Mouse (Mus musculus): Measurements from ENCODE around the gene Itgb2. TPM values are rescaled to one million over a fixed set of nuclear protein-coding genes. Genes with fewer than 3 reads are reported as not detected.
A peak's percentile ranks its signal among the peaks of the same experiment; 100 is the strongest.

The Itgb2 gene
- polyA plus RNA-seq, 3 experiments from 2014 or later, result 493 to 517 (median 499) TPM

GRCm38 (mm10) chr10:77552162-77552561 is 22.1 kb downstream of the Itgb2 start:
- no peak for ATAC-seq

- no peak for ATAC-seq
Measured at GRCm38 (mm10) chr10:77553285-77553684, 23.2 kb downstream of the Itgb2 start.

GRCm38 (mm10) chr10:77554918-77555317 is 24.9 kb downstream of the Itgb2 start:
- ATAC-seq, result peak; percentile 67

- ATAC-seq, result peak; percentile 79
Measured at GRCm38 (mm10) chr10:77556631-77557030, 26.6 kb downstream of the Itgb2 start.

GRCm38 (mm10) chr10:77557641-77558040 is 27.6 kb downstream of the Itgb2 start:
- ATAC-seq, result no peak

GRCm38 (mm10) chr10:77560090-77560489 is 30.0 kb downstream of the Itgb2 start:
- no peak for ATAC-seq

GRCm38 (mm10) chr10:77560830-77561229 is 30.8 kb downstream of the Itgb2 start:
- no peak for ATAC-seq

- no peak for ATAC-seq
Measured at GRCm38 (mm10) chr10:77561508-77561907, 31.5 kb downstream of the Itgb2 start.

GRCm38 (mm10) chr10:77565005-77565404 is 35.0 kb downstream of the Itgb2 start:
- ATAC-seq, result no peak

GRCm38 (mm10) chr10:77566651-77567050 is 36.6 kb downstream of the Itgb2 start:
- peak; percentile 55 for ATAC-seq

- no peak for ATAC-seq
Measured at GRCm38 (mm10) chr10:77569481-77569880, 39.4 kb downstream of the Itgb2 start.

- no peak for ATAC-seq
Measured at GRCm38 (mm10) chr10:77569973-77570658, 40.1 kb downstream of the Itgb2 start.

- no peak for ATAC-seq
Measured at GRCm38 (mm10) chr10:77572225-77572624, 42.2 kb downstream of the Itgb2 start.

- ATAC-seq, result no peak
Measured at GRCm38 (mm10) chr10:77573162-77573561, 43.1 kb downstream of the Itgb2 start.

GRCm38 (mm10) chr10:77580027-77580920 is 50.2 kb downstream of the Itgb2 start:
- ATAC-seq, result no peak

GRCm38 (mm10) chr10:77581023-77581407 is 51.0 kb downstream of the Itgb2 start:
- peak; percentile 3 for ATAC-seq

GRCm38 (mm10) chr10:77581408-77582284 is 51.6 kb downstream of the Itgb2 start, which contains the start of gene Pttg1ip:
Gene Pttg1ip, plus strand, starts transcription at chr10:77581720.
- ATAC-seq, result peak; percentile 87

GRCm38 (mm10) chr10:77582285-77582618 is 52.2 kb downstream of the Itgb2 start:
- ATAC-seq, result no peak

- no peak for ATAC-seq
Measured at GRCm38 (mm10) chr10:77583795-77584422, 53.9 kb downstream of the Itgb2 start.

GRCm38 (mm10) chr10:77586637-77587036 is 56.6 kb downstream of the Itgb2 start:
- ATAC-seq, result no peak

GRCm38 (mm10) chr10:77587091-77587775 is 57.2 kb downstream of the Itgb2 start:
- ATAC-seq, result no peak

- no peak for ATAC-seq
Measured at GRCm38 (mm10) chr10:77588036-77588435, 58.0 kb downstream of the Itgb2 start.
